8 mouse cellular contexts compared by ENCODE assay signal in genomic region chr3:90508950-90509746, GRCm38 (mm10). TPM values are rescaled to one million over a fixed set of nuclear protein-coding genes. Genes with fewer than 3 reads are reported as not detected.
A peak's percentile ranks its signal among the peaks of the same experiment; 100 is the strongest.
DNase-seq lines count a peak whose midpoint lies in the region; ATAC-seq and TF ChIP-seq lines count a peak whose summit lies in the region.

Gene Chtop, minus strand, starts transcription at chr3:90509498.

- no peak for TF ChIP-seq EP300 in CH12.LX (IDR thresholded peaks at IDR 0.05; ENCODE audit: low read length)

- peaks cover 22 to 42% of the 10 kb centered on the region in 2 experiments for H3K36me3 ChIP-seq in CH12.LX (replicated peaks in 1 of 2; ENCODE audit: control insufficient read depth in 1 of 2, insufficient read depth in 1 of 2, low read length in 1 of 2)
- peaks cover 4% of the 10 kb centered on the region; the same call in 1 of the 2 replicates for H3K36me3 ChIP-seq in forebrain, embryonic 11.5 days (ENCODE audit: control insufficient read depth, insufficient read depth, low read length)
- H3K36me3 ChIP-seq in heart, embryonic 16.5 days (ENCODE audit: control insufficient read depth, insufficient read depth) = peaks cover 21% of the 10 kb centered on the region
- H3K36me3 ChIP-seq in liver, embryonic 15.5 days (replicated peaks) = peaks cover 40% of the 10 kb centered on the region
- peaks cover 32% of the 10 kb centered on the region for H3K36me3 ChIP-seq in neural tube, embryonic 12.5 days

- TF ChIP-seq RAD21 in CH12.LX (IDR thresholded peaks at IDR 0.05; ENCODE audit: low read depth, low read length) = no peak

- H3K4me1 ChIP-seq in CH12.LX (ENCODE audit: control insufficient read depth in 1 of 2, insufficient read depth in 2 of 2) = peaks cover 0 to 43% of the 10 kb centered on the region in 2 experiments; a peak in 2 of 4 replicates
- H3K4me1 ChIP-seq in forebrain, embryonic 11.5 days (replicated peaks; ENCODE audit: control insufficient read depth, insufficient read depth, low read length) = peaks cover 9% of the 10 kb centered on the region; the same call in 1 of the 2 replicates
- peaks cover 22% of the 10 kb centered on the region for H3K4me1 ChIP-seq in heart, embryonic 16.5 days (ENCODE audit: control insufficient read depth, insufficient read depth, low read length)
- H3K4me1 ChIP-seq in liver, embryonic 15.5 days (replicated peaks) = peaks cover 31% of the 10 kb centered on the region
- H3K4me1 ChIP-seq in neural tube, embryonic 12.5 days = peaks cover 17% of the 10 kb centered on the region

- under 1% methylated on average over 65 of the region's 66 CpGs for WGBS in forebrain, embryonic 11.5 days
- WGBS in heart, embryonic 16.5 days = under 1% methylated on average over 66 of the region's 66 CpGs
- under 1% methylated on average over 66 of the region's 66 CpGs for WGBS in liver, embryonic 15.5 days (ENCODE audit: insufficient replicate concordance)
- under 1% methylated on average over 66 of the region's 66 CpGs for WGBS in neural tube, embryonic 12.5 days

- H3K27ac ChIP-seq in CH12.LX (ENCODE audit: insufficient read depth, low read depth) = peak within 1 kb of the TSS; percentile 79
- H3K27ac ChIP-seq in forebrain, embryonic 11.5 days (ENCODE audit: low read depth, low read length) = peak within 1 kb of the TSS; percentile 77
- peak within 1 kb of the TSS; percentile 95 for H3K27ac ChIP-seq in heart, embryonic 16.5 days (ENCODE audit: low read length)
- peak within 1 kb of the TSS; percentile 91 for H3K27ac ChIP-seq in liver, embryonic 15.5 days (replicated peaks)
- peak within 1 kb of the TSS; percentile 92 for H3K27ac ChIP-seq in neural tube, embryonic 12.5 days

- in situ Hi-C loops in CH12.LX (cut with MboI; ENCODE audit: low pct_ligation_motif_present, low pct_unique_long_range_greater_than_20kb, low sequenced_read_pairs) = loop anchor here (5.0 kb wide), 1 partner anchor 103 kb away; the partner anchor contains the start of gene S100a6

- peak; percentile 99 for DNase-seq in CH12.LX (ENCODE audit: extremely low read depth)
- DNase-seq in c-Kit-positive CD71-positive TER-119-negative erythroid progenitor cells, embryonic 14.5 days (ENCODE audit: low read depth) = peak; percentile 99
- peak; percentile 100 for DNase-seq in forebrain, embryonic 11.5 days (ENCODE audit: low spot score)
- peak; percentile 100 for DNase-seq in kidney, postnatal 36 days
- DNase-seq in telencephalon, adult 2 months (ENCODE audit: low read depth, low spot score) = peak; percentile 97

- H3K4me3 ChIP-seq in CH12.LX (replicated peaks in 1 of 3; ENCODE audit: low read depth in 2 of 3, low read length in 2 of 3, poor library complexity in 1 of 3) = peak within 1 kb of the TSS; percentile 86 to 98 (median 88)
- peak within 1 kb of the TSS; percentile 93 for H3K4me3 ChIP-seq in forebrain, embryonic 11.5 days (ENCODE audit: low read depth, low read length)
- peak within 1 kb of the TSS; percentile 83 for H3K4me3 ChIP-seq in heart, embryonic 16.5 days (ENCODE audit: low read length)
- peak within 1 kb of the TSS; percentile 84 for H3K4me3 ChIP-seq in liver, embryonic 15.5 days (replicated peaks)
- peak within 1 kb of the TSS; percentile 99 for H3K4me3 ChIP-seq in neural tube, embryonic 12.5 days

- TF ChIP-seq CTCF in CH12.LX (conservative IDR thresholded peaks at IDR 0.05 in 1 of 2, IDR thresholded peaks at IDR 0.05 in 1 of 2; ENCODE audit: low read depth in 2 of 2, low read length in 2 of 2) = no peak

- no peaks in the 10 kb centered on the region for H3K9me3 ChIP-seq in CH12.LX (replicated peaks; ENCODE audit: low read length)
- H3K9me3 ChIP-seq in forebrain, embryonic 11.5 days (ENCODE audit: control insufficient read depth, low read length) = no peaks in the 10 kb centered on the region
- no peaks in the 10 kb centered on the region for H3K9me3 ChIP-seq in heart, embryonic 16.5 days (replicated peaks; ENCODE audit: control insufficient read depth, low read length)
- H3K9me3 ChIP-seq in liver, embryonic 15.5 days (replicated peaks) = no peaks in the 10 kb centered on the region
- H3K9me3 ChIP-seq in neural tube, embryonic 12.5 days = no peaks in the 10 kb centered on the region

- peak; percentile 86 for TF ChIP-seq POLR2A in CH12.LX (IDR thresholded peaks at IDR 0.05; ENCODE audit: low read depth, low read length)

- dilution Hi-C loops in CH12.LX (cut with MboI; ENCODE audit: extremely low pct_ligation_motif_present, extremely low pct_unique_long_range_greater_than_20kb, low sequenced_read_pairs) = no loop called here

- H3K27me3 ChIP-seq in CH12.LX (replicated peaks) = no peaks in the 10 kb centered on the region
- peaks cover 5% of the 10 kb centered on the region for H3K27me3 ChIP-seq in forebrain, embryonic 11.5 days (ENCODE audit: control insufficient read depth, insufficient read depth, low read length)
- H3K27me3 ChIP-seq in heart, embryonic 16.5 days (ENCODE audit: control insufficient read depth, insufficient read depth, low read length) = no peaks in the 10 kb centered on the region
- peaks cover 15% of the 10 kb centered on the region for H3K27me3 ChIP-seq in liver, embryonic 15.5 days
- peaks cover 13% of the 10 kb centered on the region for H3K27me3 ChIP-seq in neural tube, embryonic 12.5 days (replicated peaks)

- peak within 1 kb of the TSS; percentile 100 for H3K9ac ChIP-seq in CH12.LX (ENCODE audit: insufficient read depth, low read depth)
- H3K9ac ChIP-seq in forebrain, embryonic 11.5 days (ENCODE audit: low read length) = peak within 1 kb of the TSS; percentile 99
- peak within 1 kb of the TSS; percentile 96 for H3K9ac ChIP-seq in heart, embryonic 16.5 days (ENCODE audit: low read length)
- peak within 1 kb of the TSS; percentile 94 for H3K9ac ChIP-seq in liver, embryonic 15.5 days
- peak within 1 kb of the TSS; percentile 99 for H3K9ac ChIP-seq in neural tube, embryonic 12.5 days

- H3K79me2 ChIP-seq in CH12.LX (replicated peaks; ENCODE audit: control insufficient read depth, extremely low read depth, insufficient read depth, poor library complexity, severe bottlenecking) = peaks cover 34% of the 10 kb centered on the region

- H3K4me2 ChIP-seq in CH12.LX (ENCODE audit: insufficient read depth, low read depth, poor library complexity, severe bottlenecking) = peak within 1 kb of the TSS; percentile 99
- peak within 1 kb of the TSS; percentile 59 for H3K4me2 ChIP-seq in forebrain, embryonic 11.5 days (ENCODE audit: low read depth, low read length, severe bottlenecking)
- H3K4me2 ChIP-seq in heart, embryonic 16.5 days (ENCODE audit: low read depth, low read length) = peak within 1 kb of the TSS; percentile 78
- H3K4me2 ChIP-seq in liver, embryonic 15.5 days = peak within 1 kb of the TSS; percentile 84
- peak within 1 kb of the TSS; percentile 84 for H3K4me2 ChIP-seq in neural tube, embryonic 12.5 days (replicated peaks)

- peak; percentile 94 for ATAC-seq in forebrain, embryonic 11.5 days (replicated peaks; ENCODE audit: low FRiP score)
- peak; percentile 88 for ATAC-seq in heart, embryonic 16.5 days (replicated peaks; ENCODE audit: extremely low read depth, insufficient read depth, low FRiP score)
- peak; percentile 93 for ATAC-seq in liver, embryonic 15.5 days (ENCODE audit: insufficient read depth)
- ATAC-seq in neural tube, embryonic 12.5 days (ENCODE audit: low FRiP score, low read depth) = peak; percentile 93

TF ChIP-seq in CH12.LX, 34 proteins besides CTCF, POLR2A, EP300 and RAD21 (continues in another document):
- TF ChIP-seq JUN (IDR thresholded peaks at IDR 0.05; ENCODE audit: insufficient read depth, low read depth, low read length) = no peak
- peak; percentile 75; the same call in 1 of the 2 replicates for TF ChIP-seq RCOR1 (conservative IDR thresholded peaks at IDR 0.05; ENCODE audit: low read depth, low read length)
- TF ChIP-seq ZMIZ1 (IDR thresholded peaks at IDR 0.05; ENCODE audit: low read depth, low read length) = peak; percentile 43; the same call in 1 of the 2 replicates
- TF ChIP-seq MXI1 (IDR thresholded peaks at IDR 0.05; ENCODE audit: low read depth, low read length) = peak; percentile 69
- TF ChIP-seq USF2 (conservative IDR thresholded peaks at IDR 0.05; ENCODE audit: low read depth, low read length) = no peak
- peak; percentile 35; the same call in 1 of the 2 replicates for TF ChIP-seq TBP (conservative IDR thresholded peaks at IDR 0.05; ENCODE audit: low read depth, low read length)
- peak; percentile 78 for TF ChIP-seq MAX (IDR thresholded peaks at IDR 0.05; ENCODE audit: low read length)
- no peak for TF ChIP-seq KAT2A (IDR thresholded peaks at IDR 0.05; ENCODE audit: insufficient replicate concordance, low read length)
- TF ChIP-seq BHLHE40 (IDR thresholded peaks at IDR 0.05; ENCODE audit: low read depth, low read length) = peak; percentile 46
- no peak for TF ChIP-seq GABPA (IDR thresholded peaks at IDR 0.05; ENCODE audit: insufficient replicate concordance, low read depth, low read length)
- TF ChIP-seq MEF2A (IDR thresholded peaks at IDR 0.05; ENCODE audit: borderline replicate concordance, low read depth, low read length) = peak; percentile 57
- peak; percentile 80; the same call in 1 of the 2 replicates for TF ChIP-seq POLR2AphosphoS2 (IDR thresholded peaks at IDR 0.05; ENCODE audit: low read depth, low read length)
- no peak for TF ChIP-seq ETS1 (conservative IDR thresholded peaks at IDR 0.05; ENCODE audit: low read depth, low read length)
- no peak for TF ChIP-seq CHD1 (IDR thresholded peaks at IDR 0.05; ENCODE audit: low read depth, low read length)
- TF ChIP-seq ZKSCAN1 (IDR thresholded peaks at IDR 0.05; ENCODE audit: borderline replicate concordance, low read depth, low read length) = no peak
- peak; percentile 86 for TF ChIP-seq MYC (IDR thresholded peaks at IDR 0.05; ENCODE audit: low read depth, low read length)
- 0 out of 2 replicates have a peak, but pooled peaks have one; percentile 45 for TF ChIP-seq UBTF (IDR thresholded peaks at IDR 0.05; ENCODE audit: low read depth, low read length)
- TF ChIP-seq TCF12 (IDR thresholded peaks at IDR 0.05; ENCODE audit: low read depth, low read length) = peak; percentile 50
- peak; percentile 78 for TF ChIP-seq ELF1 (IDR thresholded peaks at IDR 0.05; ENCODE audit: low read depth, low read length)
- no peak for TF ChIP-seq JUND (conservative IDR thresholded peaks at IDR 0.05; ENCODE audit: low read depth, low read length)
- no peak for TF ChIP-seq MAFK (IDR thresholded peaks at IDR 0.05; ENCODE audit: insufficient replicate concordance, low read length)
- TF ChIP-seq SMC3 (IDR thresholded peaks at IDR 0.05; ENCODE audit: low read depth, low read length) = no peak

RNA-seq across cellular contexts. Expression of gene Chtop, which starts in this region (rescaled TPM):
- total RNA-seq in CH12.LX (2012; rRNA removed) = 88.5 and 106 TPM in 2 replicates
- total RNA-seq in CH12.LX (2014; rRNA removed) = 130 and 134 TPM in 2 replicates
- 126 and 137 TPM in 2 replicates for polyA plus RNA-seq in CH12.LX (2012; ENCODE audit: insufficient read length, low read depth)
- polyA plus RNA-seq in forebrain, embryonic 11.5 days (2014; fragmentation: Nextera tagmentation; extraction: Ambion mirVana) = 142 and 151 TPM in 2 replicates
- 95.6 and 98.2 TPM in 2 replicates for polyA plus RNA-seq in heart, embryonic 16.5 days (2015; fragmentation: Nextera tagmentation; extraction: Ambion mirVana)
- 49.8 and 51.6 TPM in 2 replicates for polyA plus RNA-seq in liver, embryonic 15.5 days (2015; fragmentation: Nextera tagmentation; extraction: Ambion mirVana)
- polyA plus RNA-seq in neural tube, embryonic 12.5 days (2016; fragmentation: Nextera tagmentation; extraction: Ambion mirVana) = 211 and 215 TPM in 2 replicates

Comparison
In these comparisons a context has a peak if more than half of its experiments do, and no peak if none do; other contexts are left out.
1. Peak in every context shown above with its lines: DNase-seq, ATAC-seq, H3K4me3 ChIP-seq and H3K27ac ChIP-seq.